Mouse (Mus musculus): ENCODE data around the gene Hist1h2ba.

Gene Hist1h2ba

DNA sequence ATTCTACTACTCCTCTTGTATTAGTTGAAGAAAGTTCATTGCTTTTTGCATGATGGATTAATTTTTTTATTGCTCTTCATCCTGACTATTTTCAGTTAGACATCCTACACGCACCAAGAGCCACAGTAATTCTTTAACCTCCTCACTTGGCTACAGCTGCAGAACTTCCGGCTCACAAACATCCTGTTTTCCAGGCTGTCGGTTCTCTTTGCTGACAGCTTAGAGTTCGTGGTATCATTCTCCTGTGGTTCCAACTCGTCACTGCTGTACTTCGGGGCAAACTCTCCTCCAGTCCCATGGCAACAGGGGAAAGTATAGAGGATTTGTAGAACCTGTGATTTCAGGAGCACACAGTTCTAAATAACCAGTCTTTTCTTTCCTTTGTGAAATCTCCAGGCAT, 35.7 kb downstream of the Hist1h2ba start:
- peak; percentile 16 to 40 for DNase-seq

DNA sequence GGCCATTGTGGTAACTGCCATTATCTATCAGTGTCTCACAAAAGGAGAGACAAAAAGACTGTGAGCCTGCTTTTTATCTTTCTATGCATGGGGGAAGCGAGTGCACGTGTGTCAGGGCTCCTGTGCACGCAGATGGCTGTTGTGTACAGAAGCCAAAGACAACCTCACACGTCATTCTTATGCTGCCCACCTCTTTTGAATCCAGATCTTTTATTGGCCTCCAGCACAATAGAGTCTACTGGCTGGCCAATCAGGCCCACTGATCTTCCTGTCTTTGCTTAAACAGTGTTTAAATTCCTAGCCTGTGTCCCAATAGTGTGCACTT, 40.7 kb downstream of the Hist1h2ba start:
- DNase-seq: no peak

DNA sequence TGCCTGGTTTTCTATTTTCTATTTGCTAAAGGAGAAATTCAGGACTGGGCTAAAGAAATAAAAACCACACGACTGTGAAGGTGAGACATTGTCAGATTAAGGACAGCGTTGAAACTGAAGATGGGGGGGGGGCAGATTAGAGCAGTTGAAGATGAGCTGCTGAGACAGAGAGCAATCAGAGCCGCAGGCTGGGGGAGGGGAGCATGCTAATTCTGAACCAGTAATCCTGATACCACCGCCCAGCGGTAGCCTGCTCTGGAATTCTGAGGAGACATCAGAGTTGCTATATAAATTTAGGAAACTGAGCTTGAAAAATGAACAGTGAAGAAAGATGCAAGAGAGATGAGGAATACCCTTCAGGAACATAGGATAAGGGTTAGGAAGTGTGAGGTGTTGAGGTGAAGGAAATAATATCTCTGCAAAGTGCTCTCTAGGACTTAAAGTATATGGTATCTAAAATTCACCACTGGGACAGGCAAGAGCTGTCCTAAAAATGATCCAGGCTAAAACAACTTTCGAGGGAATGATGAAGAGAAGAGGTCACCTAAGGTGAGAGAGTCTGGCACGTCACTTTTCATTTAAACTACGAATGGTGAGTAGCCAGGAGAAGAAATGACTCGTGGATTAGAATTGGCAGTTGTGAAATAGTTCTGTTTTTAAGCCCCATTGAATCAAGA, 41.2 kb downstream of the Hist1h2ba start:
- DNase-seq: no peak

DNA sequence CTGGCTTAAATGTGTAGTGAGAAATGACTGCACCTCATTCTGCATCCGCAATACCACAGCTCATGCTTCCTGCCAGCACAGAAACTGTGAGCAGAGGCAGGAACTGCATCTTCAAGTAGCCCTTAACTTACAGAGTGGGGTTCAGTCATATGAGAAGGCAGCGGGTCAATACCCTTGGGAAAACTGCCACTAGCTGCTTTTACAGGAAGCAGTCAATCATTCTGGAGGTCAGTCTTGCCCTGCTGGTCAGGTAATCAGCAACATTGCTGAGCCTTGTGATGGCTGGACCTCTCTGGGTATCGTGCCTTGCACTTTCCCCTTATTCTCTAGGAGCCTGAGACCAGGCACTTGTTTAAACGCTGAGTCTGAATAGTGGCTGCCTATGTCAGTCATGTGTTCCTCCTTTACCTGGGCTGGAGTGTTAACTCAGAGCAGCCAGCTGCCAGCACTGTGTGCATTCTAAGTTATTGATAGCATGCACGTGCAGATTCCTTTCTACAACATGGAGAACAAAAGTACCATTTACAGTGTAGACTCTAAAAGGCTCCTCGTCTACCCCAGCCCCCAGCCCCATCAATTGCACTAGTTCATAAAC, 44.8 kb downstream of the Hist1h2ba start:
- DNase-seq: peak; percentile 13 to 31

DNA sequence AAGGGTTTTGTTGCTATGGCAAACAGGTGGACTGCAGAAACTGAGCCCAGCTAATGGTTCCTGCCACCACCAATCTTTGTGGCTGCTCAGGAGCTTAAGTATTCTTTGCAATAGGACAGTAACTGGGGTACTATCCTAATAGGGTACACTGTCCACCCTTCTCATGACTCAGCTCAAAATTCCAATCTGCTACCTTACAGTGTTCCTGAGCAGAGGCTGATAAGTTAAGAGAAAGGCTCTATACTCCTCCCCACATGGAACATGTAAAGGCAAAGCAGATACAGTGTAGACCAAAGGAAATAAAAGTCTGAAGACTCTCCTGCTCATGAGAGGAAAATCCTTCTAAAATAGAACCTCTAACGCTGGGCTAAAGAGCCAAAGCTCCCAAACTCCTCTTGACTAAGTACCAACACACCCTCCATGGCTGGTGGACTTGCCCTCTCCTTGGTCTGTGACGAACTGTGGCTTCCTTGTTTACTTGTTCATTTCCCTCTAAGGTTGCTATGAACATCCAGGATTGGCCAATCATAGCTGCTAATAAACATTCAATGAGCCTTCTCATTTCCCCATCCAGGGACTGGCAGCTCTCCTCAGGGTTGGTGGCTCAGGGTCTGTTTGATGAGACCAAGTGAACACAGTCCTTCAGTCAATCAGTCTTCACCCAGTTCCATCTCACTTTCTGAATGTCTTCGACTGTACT, 46.8 kb downstream of the Hist1h2ba start:
- no peak for DNase-seq

DNA sequence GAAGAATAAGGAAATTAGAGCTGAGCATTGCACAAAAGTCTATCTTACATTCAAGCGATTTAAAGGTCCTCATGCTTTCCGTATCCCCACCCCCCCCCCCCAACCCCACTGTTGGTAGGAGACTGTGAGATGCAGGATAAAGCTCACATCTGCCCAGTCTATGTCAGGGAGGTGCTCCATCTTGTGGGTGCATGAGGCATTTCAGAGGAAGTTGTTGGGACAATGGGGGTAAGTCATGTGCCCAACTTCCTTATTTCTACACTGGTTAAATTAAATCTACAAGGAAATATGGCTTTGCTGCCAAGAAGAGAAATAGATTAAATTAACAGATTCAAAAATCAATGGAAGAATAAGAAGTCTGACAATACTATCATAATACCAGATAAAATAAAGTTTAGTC, 48.4 kb downstream of the Hist1h2ba start:
- peak; percentile 25 to 40 for DNase-seq
